Mouse (Mus musculus) gastrocnemius, postnatal 25 days (tissue): ENCODE measurements at regions not wholly inside any gene's neighbourhood (a gene's known extent, or its start where the extent isn't known, plus 50 kb on each side); places are given as distances from the start of the nearest gene placed in this dataset.

Source experiments
- DNase-seq: peaks from one replicate; pipeline ENCODE4 v3.0.0; 2022

- no peak for DNase-seq
Observed at GRCm38 (mm10) chr5:129429897-129430296, 71.1 kb upstream of the Sfswap start.

- DNase-seq = no peak
Observed at GRCm38 (mm10) chr5:129430330-129430729, 70.7 kb upstream of the Sfswap start.

- DNase-seq = no peak
Observed at GRCm38 (mm10) chr5:129449931-129450573, 51.0 kb upstream of the Sfswap start.
